Mouse (Mus musculus) liver, embryonic 14.5 days (tissue): ENCODE measurements around the gene Syngr1.

Source experiments
- CTCF ChIP-seq: IDR thresholded peaks from 2 replicates; pipeline ENCODE4 v1.5.1; 2016; ENCODE audit warnings: antibody characterized with exemption, low read depth, control low read depth
- EP300 ChIP-seq: IDR thresholded peaks from 2 replicates; pipeline ENCODE4 v1.6.1; 2016; ENCODE audit warnings: antibody characterized with exemption, low read depth

- no peak for TF ChIP-seq CTCF
- no peak for TF ChIP-seq EP300
These were observed 15.8 kb upstream of the Syngr1 start for GRCm38 (mm10) chr15:80075374-80075694.
